Mouse (Mus musculus): Measurements from ENCODE around the gene Slc27a2. TPM values are rescaled to one million over a fixed set of nuclear protein-coding genes. Genes with fewer than 3 reads are reported as not detected.
"Not testable (repeated sequence)": the region's sequence is repeated elsewhere in the genome, so short reads cannot be mapped to it uniquely, and the experiment has no call there.

Slc27a2 gene
- 1.4 and 2.8 TPM in 2 replicates for total RNA-seq (2017)

DNA sequence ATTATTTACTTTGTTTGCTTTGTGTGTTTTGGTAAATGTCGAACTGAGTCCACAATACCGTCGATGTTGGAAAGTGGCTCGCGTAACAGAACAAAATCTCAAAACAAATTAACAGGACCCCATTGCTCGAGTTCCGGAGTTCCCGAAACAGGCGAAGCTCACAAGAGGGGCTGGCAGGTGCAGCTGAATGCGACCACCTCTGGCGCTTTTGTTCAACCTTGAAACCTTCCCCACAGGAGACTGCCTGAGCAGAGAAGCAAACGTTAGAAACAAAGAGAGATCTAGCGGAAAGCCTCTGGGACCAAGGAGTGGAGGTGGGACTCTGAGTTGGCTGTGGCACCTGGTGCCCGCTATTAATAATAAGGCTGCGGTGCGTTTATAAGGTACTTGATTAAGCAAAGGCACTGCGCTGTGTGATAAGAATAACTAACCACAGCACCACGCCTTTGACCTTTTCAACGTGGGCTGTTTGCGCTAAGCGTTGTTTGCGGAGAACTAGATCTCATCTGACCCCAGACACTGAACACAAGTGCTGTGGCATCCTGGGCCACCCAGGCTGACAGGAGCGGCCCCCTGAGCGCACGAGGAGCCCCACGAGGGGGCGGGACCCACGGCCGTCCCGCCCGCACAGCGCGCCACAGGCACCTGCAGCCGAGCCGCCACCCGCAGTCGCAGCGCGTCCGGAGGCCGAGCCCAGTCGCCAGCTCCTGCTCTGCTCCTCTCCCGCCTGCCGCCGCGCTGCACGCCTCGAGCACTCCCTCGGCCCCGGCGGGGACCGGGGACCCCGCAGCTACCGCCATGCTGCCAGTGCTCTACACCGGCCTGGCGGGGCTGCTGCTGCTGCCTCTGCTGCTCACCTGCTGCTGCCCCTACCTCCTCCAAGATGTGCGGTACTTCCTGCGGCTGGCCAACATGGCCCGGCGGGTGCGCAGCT, at the start of gene Slc27a2:
Gene Slc27a2 (plus strand): TSS at position 51 of the 934 bp plus-strand sequence.
- 0 out of 2 replicates have a peak, but pooled peaks have one; percentile 6 for ATAC-seq (ENCODE audit: extremely low read depth, insufficient number of reproducible peaks, low FRiP score, poor library complexity, severe bottlenecking)

DNA sequence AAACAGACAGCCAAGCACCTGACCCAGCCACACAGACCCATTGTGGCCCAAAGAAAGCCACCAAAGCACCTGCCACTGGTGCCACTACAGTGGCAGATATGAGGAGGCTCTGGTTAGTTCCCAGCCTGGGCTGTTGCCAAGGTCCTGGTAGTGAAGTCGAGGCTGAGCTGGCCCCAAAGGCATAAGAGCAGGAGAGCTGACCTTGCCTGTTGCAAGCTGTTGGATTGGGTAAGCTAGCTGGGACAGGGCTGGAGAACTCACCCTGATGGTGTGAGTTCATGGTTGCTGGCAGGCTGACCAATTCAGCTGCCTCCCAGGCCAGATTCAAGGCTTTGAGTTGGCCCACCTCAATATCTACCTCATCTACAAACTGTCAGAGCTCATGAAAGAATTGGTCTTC, 47.1 kb upstream of the Slc27a2 start:
- ATAC-seq (ENCODE audit: extremely low read depth, insufficient number of reproducible peaks, low FRiP score, poor library complexity, severe bottlenecking), result no peak

GRCm38 (mm10) chr2:126507477-126507876, 44.7 kb upstream of the Slc27a2 start:
- ATAC-seq (ENCODE audit: extremely low read depth, insufficient number of reproducible peaks, low FRiP score, poor library complexity, severe bottlenecking), result no peak

- ATAC-seq (ENCODE audit: extremely low read depth, insufficient number of reproducible peaks, low FRiP score, poor library complexity, severe bottlenecking), result no peak
These were observed 44.0 kb upstream of the Slc27a2 start for GRCm38 (mm10) chr2:126508228-126508627.

- peak; percentile 66 for ATAC-seq (ENCODE audit: extremely low read depth, insufficient number of reproducible peaks, low FRiP score, poor library complexity, severe bottlenecking)
These were observed 37.0 kb upstream of the Slc27a2 start for GRCm38 (mm10) chr2:126515069-126515826.

DNA sequence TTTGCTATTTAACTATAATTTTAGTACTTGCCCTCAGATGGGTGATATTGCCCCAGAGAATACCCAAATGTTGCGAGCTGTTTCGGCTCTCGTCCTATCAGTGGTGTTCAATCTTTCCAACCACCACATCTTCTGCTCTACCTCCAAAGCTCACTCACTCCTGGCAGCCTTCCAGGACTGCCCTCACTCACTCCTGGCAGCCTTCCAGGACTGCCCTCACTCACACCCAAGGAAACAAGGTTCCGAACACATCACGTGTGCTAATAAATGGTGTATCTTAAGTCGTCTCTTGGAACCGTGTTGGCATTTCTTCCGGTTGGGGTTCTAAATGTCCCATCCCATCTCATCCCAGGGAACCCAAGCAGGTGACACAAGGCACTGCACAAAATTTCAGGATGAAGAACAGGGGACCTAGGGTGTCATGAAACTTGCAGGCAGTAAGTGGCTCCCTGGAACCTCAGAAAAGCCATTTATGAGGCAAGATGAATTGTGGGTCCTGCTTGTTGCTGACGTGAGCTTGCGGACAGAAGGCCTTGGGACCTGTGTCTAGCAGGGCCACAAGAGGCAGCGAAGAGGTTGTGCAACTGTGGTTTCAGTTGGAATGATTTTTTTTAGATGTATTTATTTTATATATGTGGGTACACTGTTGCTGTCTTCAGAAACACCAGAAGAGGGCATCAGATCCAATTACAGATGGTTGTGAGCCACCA, 32.2 kb upstream of the Slc27a2 start:
- ATAC-seq (ENCODE audit: extremely low read depth, insufficient number of reproducible peaks, low FRiP score, poor library complexity, severe bottlenecking), result no peak

DNA sequence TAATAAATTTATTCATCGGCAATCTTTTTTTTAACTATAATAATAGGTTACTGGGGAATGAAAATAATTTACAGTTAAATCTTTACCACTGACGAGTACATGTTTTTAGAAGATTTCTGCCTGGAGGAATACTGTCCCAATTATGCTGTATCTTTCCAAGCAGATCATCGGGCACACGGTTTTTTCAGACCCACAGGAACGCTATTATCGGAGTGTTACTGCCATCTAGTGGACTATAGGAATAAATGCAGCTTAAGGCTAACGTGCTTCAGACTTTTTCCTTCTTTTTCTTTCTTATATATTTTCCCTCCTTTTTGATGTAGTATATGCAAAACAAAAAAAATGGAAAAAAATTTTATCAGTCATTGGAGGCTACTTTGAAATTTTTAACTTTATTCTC, 31.4 kb upstream of the Slc27a2 start:
- peak; percentile 81; the same call in 1 of the 2 replicates for ATAC-seq (ENCODE audit: extremely low read depth, insufficient number of reproducible peaks, low FRiP score, poor library complexity, severe bottlenecking)

DNA sequence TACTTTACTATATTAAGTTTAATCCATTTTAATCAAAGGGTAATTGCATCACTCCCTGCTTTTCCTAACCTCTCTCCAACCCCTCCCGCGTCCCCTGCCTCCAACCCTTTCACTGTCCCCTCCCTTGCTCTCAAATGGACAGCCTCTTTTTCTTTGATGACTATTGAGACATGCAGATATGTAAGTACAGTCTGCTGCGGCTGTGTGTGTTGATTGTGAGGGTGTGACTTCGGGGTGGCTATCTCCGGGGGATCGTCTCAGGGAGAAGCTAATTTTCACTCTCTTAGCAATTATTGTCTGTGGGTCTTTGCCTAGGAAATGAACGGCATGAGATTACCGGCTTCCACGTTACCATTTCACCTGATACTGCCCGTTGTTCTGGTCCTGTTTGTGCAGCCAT, 30.7 kb upstream of the Slc27a2 start:
- no peak for ATAC-seq (ENCODE audit: extremely low read depth, insufficient number of reproducible peaks, low FRiP score, poor library complexity, severe bottlenecking)

DNA sequence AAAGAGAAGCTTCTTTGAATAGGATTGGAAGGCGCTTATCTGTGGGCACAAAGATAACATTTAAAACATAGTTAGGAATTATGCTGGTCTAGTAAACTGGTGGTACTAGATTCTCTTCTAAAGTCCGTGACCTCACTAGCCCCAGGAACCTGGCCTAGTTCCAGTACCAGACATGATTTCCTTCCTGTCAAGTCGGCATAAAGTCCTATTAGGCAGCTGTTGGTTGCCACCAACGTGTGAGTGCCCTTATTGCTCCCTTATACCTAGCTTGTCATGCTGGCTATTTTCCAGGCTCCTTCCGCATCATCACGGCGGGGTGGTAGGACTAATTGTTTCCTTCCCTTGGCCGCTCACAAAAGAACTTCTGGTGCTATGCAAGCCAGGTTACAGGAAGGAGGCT, 30.2 kb upstream of the Slc27a2 start:
- ATAC-seq (ENCODE audit: extremely low read depth, insufficient number of reproducible peaks, low FRiP score, poor library complexity, severe bottlenecking), result no peak

- ATAC-seq (ENCODE audit: extremely low read depth, insufficient number of reproducible peaks, low FRiP score, poor library complexity, severe bottlenecking), result not testable (repeated sequence)
These were observed 29.0 kb upstream of the Slc27a2 start for GRCm38 (mm10) chr2:126523101-126523745.

DNA sequence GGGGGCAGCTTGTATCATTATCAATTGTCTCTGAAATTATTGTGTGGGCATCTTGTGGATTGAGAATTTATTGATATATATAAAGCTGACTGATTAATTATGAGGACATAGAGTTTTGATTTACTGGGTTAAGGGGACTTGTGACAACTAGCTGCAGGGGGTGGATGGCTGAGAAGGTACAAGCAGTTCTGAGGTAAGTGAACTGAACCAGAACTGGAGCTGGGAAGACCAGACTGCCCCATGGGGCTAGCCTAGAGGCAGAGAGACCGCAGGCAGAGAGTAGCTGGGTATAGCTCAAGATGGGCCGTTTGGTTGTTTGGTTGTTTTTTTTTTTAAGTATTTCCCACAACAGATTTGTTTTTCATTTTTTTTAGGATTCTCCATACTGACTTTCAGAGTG, 27.9 kb upstream of the Slc27a2 start:
- ATAC-seq (ENCODE audit: extremely low read depth, insufficient number of reproducible peaks, low FRiP score, poor library complexity, severe bottlenecking), result no peak

DNA sequence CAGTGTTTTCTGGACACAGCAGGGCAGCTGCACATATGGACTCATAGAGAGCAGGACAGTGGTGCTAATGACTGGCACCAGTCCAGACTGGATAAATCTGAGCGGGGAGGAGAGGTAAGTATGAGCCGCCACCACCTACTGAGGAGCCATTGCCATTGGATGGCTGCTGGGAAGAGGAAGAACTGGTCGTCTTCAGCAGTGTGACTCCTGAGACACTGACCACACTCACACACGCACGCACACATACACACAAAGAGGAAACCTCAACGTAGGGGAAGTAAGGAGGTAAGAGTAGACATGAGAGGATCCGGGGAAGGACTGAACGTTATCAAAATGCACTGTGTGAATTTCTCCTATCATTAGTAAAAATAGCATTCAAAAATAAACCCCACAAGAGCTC, 24.7 kb upstream of the Slc27a2 start:
- ATAC-seq (ENCODE audit: extremely low read depth, insufficient number of reproducible peaks, low FRiP score, poor library complexity, severe bottlenecking), result peak; percentile 87

DNA sequence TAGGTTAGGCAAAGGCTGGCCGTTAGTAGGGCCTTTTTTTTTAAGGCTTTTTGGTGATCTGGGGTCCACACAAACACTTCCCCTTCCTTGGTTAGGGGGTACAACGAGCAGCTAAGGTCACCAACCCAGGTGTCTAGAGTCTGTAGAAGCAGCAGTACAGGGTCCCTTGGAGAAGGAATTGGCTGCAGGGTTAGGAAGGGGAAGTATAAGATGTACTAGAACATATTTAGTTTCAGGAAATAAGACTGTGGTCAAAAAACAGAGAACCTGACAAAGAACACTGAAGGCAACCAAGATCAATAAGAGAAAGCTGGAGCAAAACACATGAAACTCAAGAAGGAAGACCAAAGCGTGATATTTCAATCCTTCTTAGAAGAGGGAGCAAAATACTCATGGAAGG, 21.6 kb upstream of the Slc27a2 start:
- no peak for ATAC-seq (ENCODE audit: extremely low read depth, insufficient number of reproducible peaks, low FRiP score, poor library complexity, severe bottlenecking)

DNA sequence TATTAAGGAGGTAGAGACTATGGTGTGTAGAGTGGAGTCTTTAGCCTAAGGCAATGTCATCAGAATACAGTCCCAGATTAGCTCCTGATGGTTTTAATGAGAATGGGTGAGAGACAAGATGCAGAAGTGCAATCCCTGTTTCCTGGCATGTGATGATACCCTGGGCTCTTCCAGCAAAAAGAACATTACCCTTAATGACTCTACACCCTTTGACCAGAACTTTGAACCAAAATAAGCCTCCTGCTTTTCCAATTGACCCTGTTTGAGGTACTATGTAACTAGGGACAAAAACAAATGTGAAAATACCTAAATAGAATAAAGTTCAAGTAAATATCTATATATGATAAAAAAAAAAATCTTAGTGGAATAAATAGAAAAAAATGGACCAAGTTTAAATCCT, 14.6 kb upstream of the Slc27a2 start:
- no peak for ATAC-seq (ENCODE audit: extremely low read depth, insufficient number of reproducible peaks, low FRiP score, poor library complexity, severe bottlenecking)

GRCm38 (mm10) chr2:126540390-126540925, 11.7 kb upstream of the Slc27a2 start:
- no peak for ATAC-seq (ENCODE audit: extremely low read depth, insufficient number of reproducible peaks, low FRiP score, poor library complexity, severe bottlenecking)

GRCm38 (mm10) chr2:126542211-126542610, 10.0 kb upstream of the Slc27a2 start:
- ATAC-seq (ENCODE audit: extremely low read depth, insufficient number of reproducible peaks, low FRiP score, poor library complexity, severe bottlenecking), result no peak

GRCm38 (mm10) chr2:126545297-126545696, 6.9 kb upstream of the Slc27a2 start:
- ATAC-seq (ENCODE audit: extremely low read depth, insufficient number of reproducible peaks, low FRiP score, poor library complexity, severe bottlenecking), result no peak

- ATAC-seq (ENCODE audit: extremely low read depth, insufficient number of reproducible peaks, low FRiP score, poor library complexity, severe bottlenecking), result no peak
These were observed 5.8 kb upstream of the Slc27a2 start for GRCm38 (mm10) chr2:126546392-126546791.

DNA sequence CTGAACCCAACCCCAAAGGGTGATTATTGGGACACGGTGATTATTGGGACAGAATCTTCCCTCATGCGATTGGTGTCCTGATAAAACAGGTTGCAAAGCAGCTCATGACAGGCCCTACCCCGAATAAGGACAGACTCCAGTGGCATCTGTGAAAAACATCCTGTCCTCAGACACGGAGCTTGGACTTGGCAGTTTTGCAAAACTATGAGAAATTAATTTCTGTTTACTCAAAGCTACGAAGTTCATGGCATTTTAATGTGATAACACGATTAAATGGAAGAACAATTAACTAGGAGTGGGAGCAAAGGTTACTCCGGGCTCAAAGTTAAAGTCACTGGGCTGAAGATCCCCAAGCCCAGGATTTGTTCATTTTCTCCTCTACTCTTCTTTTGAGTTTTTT, 2.5 kb upstream of the Slc27a2 start:
- ATAC-seq (ENCODE audit: extremely low read depth, insufficient number of reproducible peaks, low FRiP score, poor library complexity, severe bottlenecking), result no peak
